In the genomic region with DNA sequence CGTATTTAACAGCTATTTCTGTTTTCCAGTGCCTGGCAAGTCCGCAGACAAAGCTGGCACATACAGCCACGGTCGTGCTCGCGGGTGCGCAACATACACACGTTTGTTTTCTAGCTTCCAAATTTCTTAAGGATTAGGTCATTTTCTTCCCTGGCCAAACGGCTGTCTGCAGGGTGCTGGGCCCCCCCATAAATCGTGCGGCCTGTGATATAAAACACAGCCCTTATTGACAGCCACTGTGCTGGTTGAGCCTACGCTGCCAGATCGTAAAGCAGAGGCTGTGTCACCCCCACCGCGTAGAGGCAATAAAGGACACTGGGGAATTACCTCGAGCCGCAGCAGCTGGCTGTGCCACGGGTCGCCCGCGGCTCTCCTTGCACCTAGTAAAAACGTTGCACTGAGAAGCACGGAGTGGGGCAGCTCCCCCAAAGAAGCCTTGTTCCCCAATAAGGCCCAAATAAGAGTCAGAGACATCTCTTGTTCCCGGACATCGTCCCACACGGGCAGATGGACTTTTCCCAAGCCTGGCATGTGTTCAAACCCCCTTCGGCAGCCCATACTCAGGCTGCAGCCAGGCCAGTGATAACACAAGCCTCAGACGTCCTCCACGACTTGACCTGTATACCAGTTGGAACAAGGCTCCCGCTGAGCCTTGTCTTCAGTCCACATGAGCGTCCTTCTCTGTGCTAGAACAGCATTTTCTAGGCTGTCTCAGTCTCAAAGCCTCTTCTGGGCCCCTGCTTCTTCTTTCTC, we compare ENCODE assay signal across 9 mouse cellular contexts.
DNase-seq lines count a peak whose midpoint lies in the region; ATAC-seq and TF ChIP-seq lines count a peak whose summit lies in the region.
"Had no signal": no experiment of that assay in that cellular context is flagged by ENCODE, and none has a peak within 500 bp of the region (broad histone marks: within the 10 kb centered on the region; RNA-seq: fewer than 3 reads in every experiment).

No protein-coding gene starts in this region.

- ATAC-seq in heart, embryonic 11.5 days (replicated peaks; ENCODE audit: insufficient number of reproducible peaks, low FRiP score, low TSS enrichment), result no peak
- ATAC-seq in intestine, postnatal 0 days, result peak; percentile 47; the same call in 1 of the 2 replicates
- peak; percentile 39; the same call in 1 of the 2 replicates for ATAC-seq in stomach, embryonic 15.5 days (ENCODE audit: insufficient read depth, low FRiP score, low read depth)
- ATAC-seq: Patski had no signal

- 61% methylated on average over 31 of the region's 31 CpGs for WGBS in heart, embryonic 11.5 days (ENCODE audit: insufficient replicate concordance)
- 24% methylated on average over 31 of the region's 31 CpGs for WGBS in intestine, postnatal 0 days
- WGBS in stomach, embryonic 15.5 days, result 44% methylated on average over 31 of the region's 31 CpGs

- TF ChIP-seq EP300 in ES-Bruce4 (IDR thresholded peaks at IDR 0.05; ENCODE audit: insufficient read depth, low read depth, low read length), result no peak

- H3K27ac ChIP-seq in heart, embryonic 11.5 days (ENCODE audit: low read depth, low read length), result no peak overlapping the region
- H3K27ac ChIP-seq in ES-Bruce4 (ENCODE audit: insufficient read depth, low read length), result no peak overlapping the region
- no peak overlapping the region for H3K27ac ChIP-seq in intestine, postnatal 0 days (ENCODE audit: low read depth, low read length)
- no peak overlapping the region for H3K27ac ChIP-seq in stomach, embryonic 15.5 days

- no peak overlapping the region for H3K9ac ChIP-seq in heart, embryonic 11.5 days (ENCODE audit: low read depth, low read length)
- H3K9ac ChIP-seq in ES-Bruce4 (ENCODE audit: low read depth, poor library complexity, severe bottlenecking), result peak overlapping the region; percentile 16; the same call in 1 of the 2 replicates
- H3K9ac ChIP-seq in intestine, postnatal 0 days (ENCODE audit: low read depth, low read length), result no peak overlapping the region
- no peak overlapping the region for H3K9ac ChIP-seq in stomach, embryonic 15.5 days

- no peak for TF ChIP-seq POLR2A in ES-Bruce4 (IDR thresholded peaks at IDR 0.05; ENCODE audit: insufficient read depth, low read length)

- H3K36me3 ChIP-seq in heart, embryonic 11.5 days (ENCODE audit: control insufficient read depth, insufficient read depth, low read length), result no peaks in the 10 kb centered on the region
- no peaks in the 10 kb centered on the region for H3K36me3 ChIP-seq in ES-Bruce4 (ENCODE audit: control insufficient read depth, insufficient read depth, low read length, poor library complexity, severe bottlenecking)
- no peaks in the 10 kb centered on the region for H3K36me3 ChIP-seq in intestine, postnatal 0 days (ENCODE audit: control insufficient read depth, insufficient read depth)
- H3K36me3 ChIP-seq in stomach, embryonic 15.5 days, result no peaks in the 10 kb centered on the region

- no peaks in the 10 kb centered on the region; the same call in 1 of the 2 replicates for H3K27me3 ChIP-seq in heart, embryonic 11.5 days (ENCODE audit: control insufficient read depth, insufficient read depth, low read length)
- H3K27me3 ChIP-seq in ES-Bruce4 (ENCODE audit: control insufficient read depth, insufficient read depth, low read length, poor library complexity, severe bottlenecking), result no peaks in the 10 kb centered on the region
- H3K27me3 ChIP-seq in intestine, postnatal 0 days (replicated peaks; ENCODE audit: control insufficient read depth, insufficient read depth, low read length), result no peaks in the 10 kb centered on the region
- H3K27me3 ChIP-seq in stomach, embryonic 15.5 days (replicated peaks), result no peaks in the 10 kb centered on the region
- H3K27me3 ChIP-seq: Patski had no signal

- no peaks in the 10 kb centered on the region for H3K9me3 ChIP-seq in heart, embryonic 11.5 days (replicated peaks; ENCODE audit: control insufficient read depth, low read length)
- H3K9me3 ChIP-seq in ES-Bruce4 (replicated peaks; ENCODE audit: control insufficient read depth, insufficient read depth, low read length, poor library complexity, severe bottlenecking), result no peaks in the 10 kb centered on the region
- H3K9me3 ChIP-seq in intestine, postnatal 0 days (ENCODE audit: control insufficient read depth), result no peaks in the 10 kb centered on the region
- H3K9me3 ChIP-seq in stomach, embryonic 15.5 days, result no peaks in the 10 kb centered on the region

- no peak overlapping the region; the same call in 1 of the 2 replicates for H3K4me2 ChIP-seq in heart, embryonic 11.5 days
- H3K4me2 ChIP-seq in intestine, postnatal 0 days (replicated peaks; ENCODE audit: low read depth), result peak overlapping the region; percentile 38
- peak overlapping the region; percentile 14; the same call in 1 of the 2 replicates for H3K4me2 ChIP-seq in stomach, embryonic 15.5 days

- H3K4me3 ChIP-seq in heart, embryonic 11.5 days (ENCODE audit: low read depth, low read length), result no peak overlapping the region
- peak overlapping the region; percentile 4; the same call in 1 of the 2 replicates for H3K4me3 ChIP-seq in ES-Bruce4 (ENCODE audit: low read depth, low read length)
- H3K4me3 ChIP-seq in intestine, postnatal 0 days (ENCODE audit: low read depth, low read length), result no peak overlapping the region
- no peak overlapping the region for H3K4me3 ChIP-seq in stomach, embryonic 15.5 days (replicated peaks)

- TF ChIP-seq CTCF in ES-Bruce4 (IDR thresholded peaks at IDR 0.05; ENCODE audit: low read depth, low read length), result no peak
- no peak for TF ChIP-seq CTCF in intestine, postnatal 0 days (IDR thresholded peaks at IDR 0.05; ENCODE audit: low read depth)

- DNase-seq in heart, adult 9 months (ENCODE audit: low spot score in 2 of 2), result peak; percentile 4 to 6
- DNase-seq in embryo, embryonic 11.5 days (ENCODE audit: low read depth, low spot score), result peak; percentile 39
- no peak for DNase-seq in natural killer cell, adult 2 months (ENCODE audit: low spot score in 2 of 2)
- DNase-seq in liver, result no peak

- H3K4me1 ChIP-seq in heart, embryonic 11.5 days (ENCODE audit: control insufficient read depth, insufficient read depth, low read length), result no peaks in the 10 kb centered on the region
- H3K4me1 ChIP-seq in ES-Bruce4 (ENCODE audit: control insufficient read depth, insufficient read depth, low read length), result no peaks in the 10 kb centered on the region
- no peaks in the 10 kb centered on the region for H3K4me1 ChIP-seq in intestine, postnatal 0 days (replicated peaks; ENCODE audit: control insufficient read depth, insufficient read depth, low read length)
- peaks cover 7% of the 10 kb centered on the region; the same call in 1 of the 2 replicates for H3K4me1 ChIP-seq in stomach, embryonic 15.5 days

Comparison
In these comparisons a context has a peak if more than half of its experiments do, and no peak if none do; other contexts are left out.
1. DNase-seq: peak in heart, adult 9 months (2 of 2) and embryo, embryonic 11.5 days (single experiment); none in natural killer cell, adult 2 months (0 of 2) and liver (single experiment).